Mouse (Mus musculus) T-helper 2 cell (primary cell): ENCODE measurements around the gene Gm38393.

Source experiments
- in situ Hi-C: fragments of 300-600 bp; cut with MboI, MseI; formaldehyde crosslinking; loops from one replicate; pipeline ENCODE4 v1.15.1; 2025; ENCODE audit warnings: high pct_unique_total_duplicates

Gm38393 gene

GRCm38 (mm10) chr7:60004606-60005330, at the start of gene Gm38393, which contains the start of gene Snurf:
TSS of gene Gm38393 (minus strand) at chr7:60005064.
TSS of gene Snurf (minus strand) at chr7:60005049.
- in situ Hi-C loops, result no loop called here

- in situ Hi-C loops, result no loop called here
Measured at GRCm38 (mm10) chr7:60047481-60048201, 42.8 kb upstream of the Gm38393 start.

- in situ Hi-C loops, result no loop called here
Measured at GRCm38 (mm10) chr7:60013186-60013585, 8.3 kb upstream of the Gm38393 start.

GRCm38 (mm10) chr7:60007727-60008360, 3.0 kb upstream of the Gm38393 start:
- in situ Hi-C loops, result no loop called here

- in situ Hi-C loops, result no loop called here
Measured at GRCm38 (mm10) chr7:60006262-60006661, 1.4 kb upstream of the Gm38393 start.

- in situ Hi-C loops, result no loop called here
Measured at GRCm38 (mm10) chr7:60003921-60004605, 801 bp downstream of the Gm38393 start.

- in situ Hi-C loops, result no loop called here
Measured at GRCm38 (mm10) chr7:60003006-60003865, 1.6 kb downstream of the Gm38393 start.

GRCm38 (mm10) chr7:59978646-59979045, 26.2 kb downstream of the Gm38393 start:
- in situ Hi-C loops, result no loop called here
